Mouse (Mus musculus) adrenal gland (tissue): ENCODE measurements around the gene Sucnr1.
"Not testable (repeated sequence)": the region's sequence is repeated elsewhere in the genome, so short reads cannot be mapped to it uniquely, and the experiment has no call there.

Experiments used
- intact Hi-C: fragments of 180-260 bp; cut with DNase I; formaldehyde crosslinking; loops from one replicate; pipeline ENCODE4 v1.15.1; 2025
- long read RNA-seq, 2 experiments: library from polyadenylated mRNA; unstranded; transcript quantifications; one replicate each; pipeline ENCODE4 v2.0.0; 2020; ENCODE audit warnings: borderline replicate concordance in 1 of 2; ENCODE audit not compliant: insufficient replicate concordance in 1 of 2

Sucnr1 gene
- long read RNA-seq, experiment 1 = 0 reads
- long read RNA-seq, experiment 2 = 0 reads

GRCm38 (mm10) chr3:60081648-60082047, at the start of gene Sucnr1:
TSS of gene Sucnr1 (plus strand) at chr3:60081869.
- intact Hi-C loops = no loop called here

GRCm38 (mm10) chr3:60046221-60046913, 35.3 kb upstream of the Sucnr1 start:
- intact Hi-C loops = no loop called here

- intact Hi-C loops = no loop called here
These were observed 28.3 kb upstream of the Sucnr1 start for GRCm38 (mm10) chr3:60053231-60053927.

- intact Hi-C loops = no loop called here
These were observed 27.7 kb upstream of the Sucnr1 start for GRCm38 (mm10) chr3:60053931-60054330.

GRCm38 (mm10) chr3:60056451-60056850, 25.2 kb upstream of the Sucnr1 start:
- intact Hi-C loops = loop anchor here (5.0 kb wide), 1 partner anchor 184 kb away; no protein-coding TSS in a partner anchor

- intact Hi-C loops = loop anchor here (5.0 kb wide), 1 partner anchor 185 kb away; no protein-coding TSS in a partner anchor
These were observed 24.4 kb upstream of the Sucnr1 start for GRCm38 (mm10) chr3:60057070-60057808.

- intact Hi-C loops = loop anchor here (5.0 kb wide), 1 partner anchor 185 kb away; no protein-coding TSS in a partner anchor
These were observed 23.9 kb upstream of the Sucnr1 start for GRCm38 (mm10) chr3:60057809-60058082.

GRCm38 (mm10) chr3:60078883-60079415, 2.7 kb upstream of the Sucnr1 start:
- intact Hi-C loops = no loop called here

- intact Hi-C loops = no loop called here
These were observed 1.1 kb upstream of the Sucnr1 start for GRCm38 (mm10) chr3:60080572-60080971.

GRCm38 (mm10) chr3:60082746-60083145, 1.1 kb downstream of the Sucnr1 start:
- intact Hi-C loops = no loop called here

GRCm38 (mm10) chr3:60085729-60086128, 4.1 kb downstream of the Sucnr1 start:
- intact Hi-C loops = no loop called here

- intact Hi-C loops = no loop called here
These were observed 9.7 kb downstream of the Sucnr1 start for GRCm38 (mm10) chr3:60091321-60091720.

GRCm38 (mm10) chr3:60094386-60095156, 12.9 kb downstream of the Sucnr1 start:
- intact Hi-C loops = no loop called here

- intact Hi-C loops = no loop called here
These were observed 15.3 kb downstream of the Sucnr1 start for GRCm38 (mm10) chr3:60096941-60097340.

GRCm38 (mm10) chr3:60097485-60097884, 15.8 kb downstream of the Sucnr1 start:
- intact Hi-C loops = no loop called here

- intact Hi-C loops = no loop called here
These were observed 16.9 kb downstream of the Sucnr1 start for GRCm38 (mm10) chr3:60098521-60098920.

- intact Hi-C loops = no loop called here
These were observed 22.9 kb downstream of the Sucnr1 start for GRCm38 (mm10) chr3:60104462-60105109.

- intact Hi-C loops = not testable (repeated sequence)
These were observed 24.8 kb downstream of the Sucnr1 start for GRCm38 (mm10) chr3:60106446-60106845.

- intact Hi-C loops = no loop called here
These were observed 26.1 kb downstream of the Sucnr1 start for GRCm38 (mm10) chr3:60107736-60108135.

GRCm38 (mm10) chr3:60108815-60109214, 27.1 kb downstream of the Sucnr1 start:
- intact Hi-C loops = no loop called here
